Mouse (Mus musculus): Measurements from ENCODE around the gene Lactb. TPM values are rescaled to one million over a fixed set of nuclear protein-coding genes. Genes with fewer than 3 reads are reported as not detected.

Gene Lactb
- polyA plus RNA-seq, 1 experiment, result 19.6 TPM

DNA sequence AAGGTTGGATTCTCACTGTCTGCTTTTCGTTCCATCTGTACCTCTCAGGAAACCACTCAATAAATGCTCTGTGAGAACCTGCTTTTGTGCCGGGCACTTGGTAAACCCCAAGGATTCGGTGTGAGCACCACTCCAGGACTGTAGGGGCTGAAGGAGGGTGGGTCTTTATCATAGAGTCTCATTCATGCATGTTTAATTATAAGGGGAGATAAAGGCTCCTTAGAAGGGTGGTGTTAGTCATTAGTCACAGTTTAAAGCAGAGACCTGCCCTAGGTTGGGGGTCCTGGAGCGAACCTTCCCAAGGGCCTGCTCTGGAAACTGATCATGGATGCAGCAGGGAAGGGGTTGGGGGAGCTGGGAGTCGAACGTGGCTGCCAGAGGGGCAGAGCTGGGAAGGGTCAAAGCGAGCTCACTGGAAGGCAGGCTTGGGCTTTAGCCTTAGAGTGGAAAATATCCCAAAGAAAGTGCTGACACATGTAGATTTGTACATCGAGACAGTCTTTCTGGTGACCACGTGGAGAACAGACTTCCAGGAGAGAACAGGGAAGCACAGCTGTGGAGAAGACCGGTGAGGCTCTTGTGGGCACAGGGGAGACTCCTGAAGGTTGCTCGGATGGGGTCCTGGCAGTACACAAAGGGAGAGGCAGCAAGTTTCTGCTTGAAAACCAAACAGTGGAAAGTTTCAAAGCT is 13.1 kb upstream of the Lactb start:
- TF ChIP-seq CTCF (IDR thresholded peaks at IDR 0.05; ENCODE audit: low read depth, low read length) (no peak), POLR2A (IDR thresholded peaks at IDR 0.05; ENCODE audit: borderline replicate concordance, low read depth, low read length) (peak; percentile 20; the same call in 1 of the 2 replicates)
- Histone ChIP-seq H3K27ac (ENCODE audit: insufficient read depth, low read depth, low read length) (peak overlapping the region; percentile 71), H3K4me1 (ENCODE audit: control insufficient read depth, insufficient read depth, low read length) (peaks cover 45% of the 10 kb centered on the region), H3K4me3 (ENCODE audit: insufficient read depth, low read length) (peak overlapping the region; percentile 9; the same call in 1 of the 2 replicates)

DNA sequence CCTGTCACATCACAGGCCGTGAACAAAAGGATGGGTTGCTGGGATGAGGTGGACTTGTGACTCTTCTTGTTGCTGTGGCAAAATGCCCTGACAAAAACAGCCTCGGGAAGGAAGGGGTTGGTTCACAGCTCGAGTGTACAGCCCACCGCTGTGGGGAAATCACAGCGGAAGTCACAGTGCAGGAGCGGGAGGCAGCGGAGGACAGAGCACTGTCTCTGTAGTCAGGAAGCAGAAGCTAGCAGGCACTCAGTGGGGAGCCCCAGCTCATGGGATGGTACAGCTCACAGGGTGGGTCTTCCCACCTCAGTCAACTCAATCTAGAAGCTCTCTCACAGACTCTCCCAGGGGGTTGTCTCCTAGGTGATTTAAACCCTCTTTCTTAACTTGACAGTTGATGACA is 10.1 kb upstream of the Lactb start:
- Histone ChIP-seq H3K4me3 (ENCODE audit: insufficient read depth, low read length) (no peak overlapping the region), H3K27ac (ENCODE audit: insufficient read depth, low read depth, low read length) (no peak overlapping the region), H3K4me1 (ENCODE audit: control insufficient read depth, insufficient read depth, low read length) (peaks cover 32% of the 10 kb centered on the region)
- no peak for TF ChIP-seq CTCF (IDR thresholded peaks at IDR 0.05; ENCODE audit: low read depth, low read length)
- TF ChIP-seq POLR2A (IDR thresholded peaks at IDR 0.05; ENCODE audit: borderline replicate concordance, low read depth, low read length), result no peak

GRCm38 (mm10) chr9:66982085-66982484 is 6.8 kb upstream of the Lactb start:
- Histone ChIP-seq H3K4me3 (ENCODE audit: insufficient read depth, low read length) (no peak overlapping the region), H3K27ac (ENCODE audit: insufficient read depth, low read depth, low read length) (no peak overlapping the region), H3K4me1 (ENCODE audit: control insufficient read depth, insufficient read depth, low read length) (peaks cover 20% of the 10 kb centered on the region)
- no peak for TF ChIP-seq CTCF (IDR thresholded peaks at IDR 0.05; ENCODE audit: low read depth, low read length)
- TF ChIP-seq POLR2A (IDR thresholded peaks at IDR 0.05; ENCODE audit: borderline replicate concordance, low read depth, low read length), result no peak

DNA sequence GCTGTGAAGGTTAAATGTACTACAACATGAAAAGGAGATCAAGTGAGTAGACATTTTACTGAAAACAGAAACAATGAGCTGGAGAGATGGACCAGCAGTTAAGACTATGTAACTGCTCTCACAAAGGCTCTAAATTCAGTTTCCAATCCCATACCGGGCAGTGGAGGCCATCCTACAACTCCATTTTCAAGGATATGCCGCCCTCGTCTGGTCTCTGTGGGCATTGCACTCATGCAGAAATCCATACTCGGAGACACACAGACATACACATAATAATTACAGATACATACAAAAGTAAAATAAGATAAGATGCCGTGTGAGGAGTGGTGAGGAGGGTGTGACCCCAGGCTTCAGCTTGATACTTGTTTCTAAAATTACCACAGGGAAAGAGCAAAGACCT is 5.2 kb upstream of the Lactb start:
- no peak overlapping the region for H3K27ac ChIP-seq (ENCODE audit: insufficient read depth, low read depth, low read length)
- TF ChIP-seq CTCF (IDR thresholded peaks at IDR 0.05; ENCODE audit: low read depth, low read length), result peak; percentile 49
- no peak for TF ChIP-seq POLR2A (IDR thresholded peaks at IDR 0.05; ENCODE audit: borderline replicate concordance, low read depth, low read length)

GRCm38 (mm10) chr9:66978468-66978867 is 3.2 kb upstream of the Lactb start:
- TF ChIP-seq POLR2A (IDR thresholded peaks at IDR 0.05; ENCODE audit: borderline replicate concordance, low read depth, low read length) (no peak), CTCF (IDR thresholded peaks at IDR 0.05; ENCODE audit: low read depth, low read length) (no peak)
- Histone ChIP-seq H3K4me1 (ENCODE audit: control insufficient read depth, insufficient read depth, low read length) (peaks cover 30% of the 10 kb centered on the region), H3K4me3 (ENCODE audit: insufficient read depth, low read length) (no peak overlapping the region), H3K27ac (ENCODE audit: insufficient read depth, low read depth, low read length) (peak overlapping the region; percentile 57; the same call in 1 of the 2 replicates)

More for the DNA sequence above, 5.2 kb upstream of the Lactb start:
- H3K4me1 ChIP-seq (ENCODE audit: control insufficient read depth, insufficient read depth, low read length), result peaks cover 30% of the 10 kb centered on the region
- no peak overlapping the region for H3K4me3 ChIP-seq (ENCODE audit: insufficient read depth, low read length)

DNA sequence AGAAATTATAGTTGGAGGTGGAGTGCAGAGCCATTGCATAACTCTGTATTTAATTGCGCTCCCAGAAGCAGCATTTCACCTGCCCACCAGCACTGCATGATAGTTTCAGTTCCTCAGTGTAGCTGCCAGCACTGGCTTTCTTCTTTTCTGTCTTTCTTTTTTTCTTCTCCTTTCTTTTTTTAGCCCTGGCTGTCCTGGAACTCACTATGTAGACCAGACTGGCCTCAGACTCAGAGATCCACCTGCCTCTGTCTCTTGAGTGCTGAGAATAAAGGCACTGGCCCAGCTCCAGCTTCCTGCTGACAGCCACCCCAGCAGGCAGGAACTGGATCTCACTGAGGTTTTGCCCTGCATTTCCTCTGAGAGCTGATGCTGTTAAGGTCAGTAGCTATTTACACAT is 2.7 kb upstream of the Lactb start:
- TF ChIP-seq CTCF (IDR thresholded peaks at IDR 0.05; ENCODE audit: low read depth, low read length) (no peak), POLR2A (IDR thresholded peaks at IDR 0.05; ENCODE audit: borderline replicate concordance, low read depth, low read length) (no peak)
- Histone ChIP-seq H3K27ac (ENCODE audit: insufficient read depth, low read depth, low read length) (peak overlapping the region; percentile 51; the same call in 1 of the 2 replicates), H3K4me3 (ENCODE audit: insufficient read depth, low read length) (no peak overlapping the region), H3K4me1 (ENCODE audit: control insufficient read depth, insufficient read depth, low read length) (peaks cover 30% of the 10 kb centered on the region)

DNA sequence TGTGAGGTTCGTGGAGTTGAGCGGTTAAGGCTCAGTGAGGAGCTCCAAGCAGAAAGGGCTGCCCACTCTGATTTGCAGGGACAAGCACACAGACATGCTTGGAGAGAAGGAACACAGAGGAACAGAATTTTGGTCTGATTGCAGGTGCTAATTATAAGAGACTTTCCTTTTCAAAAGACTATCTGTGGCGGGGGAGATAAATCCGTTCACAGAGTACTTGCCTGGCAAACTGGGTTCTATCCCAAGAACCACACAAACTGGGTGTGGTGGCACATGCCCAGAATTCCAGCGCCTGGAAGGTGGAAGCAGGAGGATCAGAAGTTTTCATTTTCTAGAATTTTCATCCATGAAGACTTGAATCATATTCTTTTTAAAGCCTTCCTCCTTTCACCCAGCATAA is 1.8 kb upstream of the Lactb start:
- Histone ChIP-seq H3K4me3 (ENCODE audit: insufficient read depth, low read length) (no peak overlapping the region), H3K4me1 (ENCODE audit: control insufficient read depth, insufficient read depth, low read length) (peaks cover 30% of the 10 kb centered on the region), H3K27ac (ENCODE audit: insufficient read depth, low read depth, low read length) (no peak overlapping the region)
- TF ChIP-seq CTCF (IDR thresholded peaks at IDR 0.05; ENCODE audit: low read depth, low read length) (no peak), POLR2A (IDR thresholded peaks at IDR 0.05; ENCODE audit: borderline replicate concordance, low read depth, low read length) (no peak)

DNA sequence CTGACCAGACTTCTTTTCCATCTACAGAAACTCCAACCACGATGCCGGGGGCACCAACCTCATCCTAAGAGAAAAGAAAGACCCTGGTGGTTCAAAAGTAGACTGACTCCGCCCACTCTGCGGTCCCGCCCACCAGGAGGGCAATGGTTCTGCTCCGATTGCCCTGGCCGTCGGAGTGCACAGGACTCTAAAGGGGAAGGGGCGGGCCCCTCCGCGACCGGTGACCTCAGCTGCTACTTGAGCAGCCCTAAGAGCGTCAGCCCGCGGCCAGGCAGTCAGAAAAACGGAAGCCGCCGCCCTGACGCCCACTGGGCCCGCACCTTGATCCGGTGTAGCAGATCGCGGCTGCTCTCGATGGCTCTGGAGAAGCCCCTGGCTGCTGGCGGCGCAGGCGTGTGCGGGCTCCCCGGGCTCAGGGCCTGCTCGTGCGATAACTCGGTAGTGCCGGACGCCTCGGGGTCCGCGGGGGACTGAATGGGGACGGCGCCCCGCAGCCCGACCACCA is 511 bp downstream of the Lactb start:
- peak overlapping the region; percentile 56 for H3K27ac ChIP-seq (ENCODE audit: insufficient read depth, low read depth, low read length)
- TF ChIP-seq CTCF (IDR thresholded peaks at IDR 0.05; ENCODE audit: low read depth, low read length) (no peak), POLR2A (IDR thresholded peaks at IDR 0.05; ENCODE audit: borderline replicate concordance, low read depth, low read length) (no peak)
- peaks cover 27% of the 10 kb centered on the region for H3K4me1 ChIP-seq (ENCODE audit: control insufficient read depth, insufficient read depth, low read length)
- peak overlapping the region; percentile 83 for H3K4me3 ChIP-seq (ENCODE audit: insufficient read depth, low read length)

DNA sequence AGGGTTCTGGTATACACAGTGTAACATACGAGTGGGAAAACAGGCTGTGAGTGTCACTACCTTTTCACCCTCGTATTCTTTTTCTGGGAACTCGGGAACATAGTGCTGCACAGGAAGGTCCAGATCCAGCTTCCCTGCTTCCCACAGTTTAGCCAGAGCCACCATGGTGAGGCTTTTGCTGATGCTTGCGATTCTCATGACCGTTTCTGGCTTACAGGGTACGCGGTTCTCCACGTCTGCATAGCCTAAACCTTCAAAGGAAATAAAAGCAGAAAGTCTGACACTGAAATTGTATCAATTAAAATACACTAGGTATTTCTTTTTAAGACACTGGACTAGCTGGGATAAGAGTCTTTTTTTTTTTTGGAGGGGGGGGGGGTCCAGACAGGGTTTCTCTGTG is 4.2 kb downstream of the Lactb start:
- Histone ChIP-seq H3K4me3 (ENCODE audit: insufficient read depth, low read length) (no peak overlapping the region), H3K27ac (ENCODE audit: insufficient read depth, low read depth, low read length) (no peak overlapping the region), H3K4me1 (ENCODE audit: control insufficient read depth, insufficient read depth, low read length) (peaks cover 6% of the 10 kb centered on the region)
- TF ChIP-seq POLR2A (IDR thresholded peaks at IDR 0.05; ENCODE audit: borderline replicate concordance, low read depth, low read length), result no peak
- no peak for TF ChIP-seq CTCF (IDR thresholded peaks at IDR 0.05; ENCODE audit: low read depth, low read length)

GRCm38 (mm10) chr9:66967492-66967891 is 7.8 kb downstream of the Lactb start:
- Histone ChIP-seq H3K4me1 (ENCODE audit: control insufficient read depth, insufficient read depth, low read length) (no peaks in the 10 kb centered on the region), H3K27ac (ENCODE audit: insufficient read depth, low read depth, low read length) (no peak overlapping the region), H3K4me3 (ENCODE audit: insufficient read depth, low read length) (no peak overlapping the region)
- TF ChIP-seq POLR2A (IDR thresholded peaks at IDR 0.05; ENCODE audit: borderline replicate concordance, low read depth, low read length) (no peak), CTCF (IDR thresholded peaks at IDR 0.05; ENCODE audit: low read depth, low read length) (no peak)

All from bone marrow macrophage, adult 2 months (primary cell).